Mouse (Mus musculus) kidney, adult 2 months (tissue): Measurements from ENCODE around the gene Ugcg.

ENCODE experiments used
- CTCF ChIP-seq: fragments of 200-500 bp; conservative IDR thresholded peaks from 2 replicates; pipeline ENCODE4 v1.5.1; 2011; ENCODE audit warnings: low read depth, mild to moderate bottlenecking, control low read depth, low read length, moderate library complexity, mixed read lengths; ENCODE audit not compliant: insufficient read depth, insufficient read length
- POLR2A ChIP-seq: fragments of 200-500 bp; IDR thresholded peaks from one replicate; pipeline ENCODE4 v1.6.1; 2011; ENCODE audit warnings: low read depth, low read length, control low read depth

DNA sequence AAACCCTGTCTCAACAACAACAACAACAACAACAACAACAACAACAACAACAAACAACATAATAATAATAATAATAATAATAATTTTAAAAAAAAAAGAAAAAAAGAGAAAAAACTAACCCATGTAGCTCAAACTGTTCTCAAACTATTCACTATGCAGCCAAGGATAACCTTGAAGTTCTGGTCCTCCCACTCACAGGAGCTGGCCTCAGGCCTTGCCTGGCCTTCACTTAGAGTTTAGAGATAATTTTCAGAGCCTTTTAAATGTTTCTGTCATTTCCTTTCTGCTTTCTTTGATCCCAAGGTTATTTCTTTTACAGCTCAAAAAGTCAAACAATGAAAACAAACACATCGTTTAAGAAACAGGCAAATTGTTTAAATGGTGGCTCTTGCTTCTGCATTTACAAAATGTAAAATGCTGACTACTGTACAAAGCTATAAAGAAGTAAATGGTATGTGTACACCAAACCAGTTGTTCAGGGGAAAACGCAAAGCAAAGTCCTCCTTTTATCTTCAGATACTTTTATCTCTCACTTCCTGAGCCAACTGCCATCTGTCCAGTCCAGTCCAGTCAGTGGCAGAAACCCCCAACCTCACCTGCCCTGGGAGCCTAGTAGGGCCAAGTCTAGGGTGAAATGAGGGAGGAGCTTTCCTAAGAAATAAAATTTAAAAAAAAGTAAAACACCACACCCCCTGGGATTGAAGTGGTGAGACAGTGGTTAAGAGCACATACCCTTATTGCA lies 15.7 kb upstream of the Ugcg start:
- TF ChIP-seq POLR2A (no peak), CTCF (no peak)
